Mouse (Mus musculus) adipocyte (in vitro differentiated cells): ENCODE measurements around the gene Gm4969.

ENCODE experiments used
- DNase-seq: peaks from one replicate; pipeline ENCODE4 v3.0.0-alpha.2; 2016; ENCODE audit warnings: low spot score

The Gm4969 gene

GRCm38 (mm10) chr7:19093537-19094385 lies 24.4 kb downstream of the Gm4969 start:
- peak; percentile 98 for DNase-seq

- peak; percentile 63 for DNase-seq
These were observed 25.0 kb downstream of the Gm4969 start for GRCm38 (mm10) chr7:19093174-19093521.

- peak; percentile 53 for DNase-seq
These were observed 25.6 kb downstream of the Gm4969 start for GRCm38 (mm10) chr7:19092381-19093173.

- DNase-seq = no peak
These were observed 26.3 kb downstream of the Gm4969 start for GRCm38 (mm10) chr7:19091913-19092312.

GRCm38 (mm10) chr7:19088813-19089212 lies 29.4 kb downstream of the Gm4969 start:
- DNase-seq = no peak

GRCm38 (mm10) chr7:19086760-19087159 lies 31.4 kb downstream of the Gm4969 start:
- DNase-seq = no peak

GRCm38 (mm10) chr7:19086042-19086441 lies 32.1 kb downstream of the Gm4969 start:
- DNase-seq = peak; percentile 51

GRCm38 (mm10) chr7:19085495-19085894 lies 32.7 kb downstream of the Gm4969 start:
- no peak for DNase-seq

- no peak for DNase-seq
These were observed 33.2 kb downstream of the Gm4969 start for GRCm38 (mm10) chr7:19084921-19085473.

- no peak for DNase-seq
These were observed 33.8 kb downstream of the Gm4969 start for GRCm38 (mm10) chr7:19084277-19084771.

GRCm38 (mm10) chr7:19083701-19084100 lies 34.5 kb downstream of the Gm4969 start, which contains the start of gene Dmpk:
TSS of gene Dmpk (plus strand) at chr7:19083849.
- peak; percentile 65 for DNase-seq

GRCm38 (mm10) chr7:19083096-19083495 lies 35.1 kb downstream of the Gm4969 start:
- peak; percentile 54 for DNase-seq

GRCm38 (mm10) chr7:19082171-19082570 lies 36.0 kb downstream of the Gm4969 start:
- DNase-seq = no peak

GRCm38 (mm10) chr7:19080451-19080950 lies 37.7 kb downstream of the Gm4969 start:
- no peak for DNase-seq

- DNase-seq = no peak
These were observed 39.4 kb downstream of the Gm4969 start for GRCm38 (mm10) chr7:19078732-19079131.

- DNase-seq = no peak
These were observed 40.4 kb downstream of the Gm4969 start for GRCm38 (mm10) chr7:19077761-19078160.

GRCm38 (mm10) chr7:19076586-19076991 lies 41.6 kb downstream of the Gm4969 start:
- DNase-seq = no peak

GRCm38 (mm10) chr7:19075723-19076585 lies 42.2 kb downstream of the Gm4969 start, which contains the start of gene Dmwd:
TSS of gene Dmwd (plus strand) at chr7:19076227.
- peak; percentile 91 for DNase-seq

GRCm38 (mm10) chr7:19075231-19075630 lies 42.9 kb downstream of the Gm4969 start:
- DNase-seq = no peak

GRCm38 (mm10) chr7:19074494-19074893 lies 43.7 kb downstream of the Gm4969 start:
- no peak for DNase-seq

GRCm38 (mm10) chr7:19073504-19073903 lies 44.7 kb downstream of the Gm4969 start:
- no peak for DNase-seq
